Mouse (Mus musculus) thymus, adult 2 months (tissue): ENCODE results near the gene Syne1.

ENCODE experiments used
- CTCF ChIP-seq: fragments of 200-500 bp; IDR thresholded peaks from 2 replicates; pipeline ENCODE4 v1.5.1; 2012; ENCODE audit warnings: mild to moderate bottlenecking, control low read depth, low read length, moderate library complexity, borderline replicate concordance; ENCODE audit not compliant: control insufficient read depth, poor library complexity, insufficient read depth; ENCODE audit errors: extremely low read depth
- POLR2A ChIP-seq: fragments of 200-500 bp; IDR thresholded peaks from 2 replicates; pipeline ENCODE4 v1.6.1; 2012; ENCODE audit warnings: mild to moderate bottlenecking, low read length, control low read depth, moderate library complexity; ENCODE audit not compliant: control insufficient read depth, poor library complexity, insufficient read depth; ENCODE audit errors: extremely low read depth

DNA sequence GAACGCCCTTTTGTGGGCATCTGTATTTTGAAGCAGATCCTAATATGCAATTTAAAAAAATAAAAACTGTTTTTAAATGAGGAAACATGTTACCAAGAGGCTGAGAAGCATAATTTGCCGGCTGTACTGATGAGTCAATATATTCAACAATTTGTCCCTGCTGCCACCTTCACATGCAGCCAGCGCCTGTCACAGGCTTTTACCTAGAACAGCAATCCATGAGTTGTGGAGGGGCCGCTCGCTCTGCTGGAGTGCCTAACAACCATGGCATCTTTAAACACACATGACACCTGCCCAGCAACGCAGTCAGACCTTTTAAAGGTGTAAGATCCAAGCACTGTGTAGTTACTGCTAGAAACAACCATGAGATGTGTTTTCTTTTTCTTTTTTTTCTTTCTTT is 183.0 kb downstream of the Syne1 start:
- TF ChIP-seq POLR2A (no peak), CTCF (no peak)
